Comparison of ENCODE assay signal across 7 mouse cellular contexts in genomic region chr5:66150106-66150705, GRCm38 (mm10). TPM values are rescaled to one million over a fixed set of nuclear protein-coding genes. Genes with fewer than 3 reads are reported as not detected.
DNase-seq lines count a peak whose midpoint lies in the region; ATAC-seq and TF ChIP-seq lines count a peak whose summit lies in the region.

No protein-coding gene starts in this region.

- 3% methylated on average over 18 of the region's 18 CpGs for WGBS in lung, embryonic 14.5 days
- 2% methylated on average over 18 of the region's 18 CpGs for WGBS in embryonic facial prominence, embryonic 13.5 days
- 4% methylated on average over 18 of the region's 18 CpGs for WGBS in intestine, embryonic 15.5 days
- WGBS in neural tube, embryonic 14.5 days, result 4% methylated on average over 18 of the region's 18 CpGs

- peak overlapping the region; percentile 65 for H3K4me2 ChIP-seq in lung, embryonic 14.5 days
- H3K4me2 ChIP-seq in embryonic facial prominence, embryonic 13.5 days, result peak overlapping the region; percentile 94
- H3K4me2 ChIP-seq in intestine, embryonic 15.5 days (replicated peaks), result peak overlapping the region; percentile 67
- H3K4me2 ChIP-seq in neural tube, embryonic 14.5 days (ENCODE audit: low read depth, low read length), result peak overlapping the region; percentile 68

- no peak for DNase-seq in lung, embryonic 14.5 days
- no peak for DNase-seq in lung, postnatal 36 days
- DNase-seq in left cerebral cortex, adult 11 months (ENCODE audit: low spot score), result no peak

- peak overlapping the region; percentile 96 for H3K27ac ChIP-seq in lung, embryonic 14.5 days (ENCODE audit: low read depth)
- H3K27ac ChIP-seq in embryonic facial prominence, embryonic 13.5 days, result peak overlapping the region; percentile 85
- peak overlapping the region; percentile 97 for H3K27ac ChIP-seq in intestine, embryonic 15.5 days
- no peak overlapping the region for H3K27ac ChIP-seq in neural tube, embryonic 14.5 days (ENCODE audit: low read depth, low read length)

- H3K36me3 ChIP-seq in lung, embryonic 14.5 days (ENCODE audit: insufficient read depth), result no peaks in the 10 kb centered on the region
- no peaks in the 10 kb centered on the region for H3K36me3 ChIP-seq in embryonic facial prominence, embryonic 13.5 days
- H3K36me3 ChIP-seq in intestine, embryonic 15.5 days, result no peaks in the 10 kb centered on the region
- H3K36me3 ChIP-seq in neural tube, embryonic 14.5 days (ENCODE audit: control insufficient read depth, insufficient read depth, low read length), result no peaks in the 10 kb centered on the region

- H3K4me3 ChIP-seq in lung, embryonic 14.5 days (ENCODE audit: low read depth, low read length), result peak overlapping the region; percentile 37
- peak overlapping the region; percentile 55 for H3K4me3 ChIP-seq in embryonic facial prominence, embryonic 13.5 days
- H3K4me3 ChIP-seq in intestine, embryonic 15.5 days (replicated peaks), result peak overlapping the region; percentile 40
- H3K4me3 ChIP-seq in neural tube, embryonic 14.5 days (ENCODE audit: low read depth, low read length), result peak overlapping the region; percentile 33

- no peak for TF ChIP-seq CTCF in lung, embryonic 14.5 days (IDR thresholded peaks at IDR 0.05; ENCODE audit: low read depth)

- no peaks in the 10 kb centered on the region for H3K9me3 ChIP-seq in lung, embryonic 14.5 days (ENCODE audit: low read depth, low read length)
- H3K9me3 ChIP-seq in embryonic facial prominence, embryonic 13.5 days, result no peaks in the 10 kb centered on the region
- H3K9me3 ChIP-seq in intestine, embryonic 15.5 days, result no peaks in the 10 kb centered on the region
- H3K9me3 ChIP-seq in neural tube, embryonic 14.5 days (ENCODE audit: control insufficient read depth, low read length), result no peaks in the 10 kb centered on the region

- H3K9ac ChIP-seq in lung, embryonic 14.5 days, result peak overlapping the region; percentile 63
- peak overlapping the region; percentile 74 for H3K9ac ChIP-seq in embryonic facial prominence, embryonic 13.5 days
- H3K9ac ChIP-seq in intestine, embryonic 15.5 days, result peak overlapping the region; percentile 45
- peak overlapping the region; percentile 41; the same call in 1 of the 2 replicates for H3K9ac ChIP-seq in neural tube, embryonic 14.5 days (replicated peaks; ENCODE audit: low read depth, low read length)

- H3K4me1 ChIP-seq in lung, embryonic 14.5 days (ENCODE audit: insufficient read depth), result no peaks in the 10 kb centered on the region
- peaks cover 9% of the 10 kb centered on the region for H3K4me1 ChIP-seq in embryonic facial prominence, embryonic 13.5 days
- peaks cover 7% of the 10 kb centered on the region for H3K4me1 ChIP-seq in intestine, embryonic 15.5 days (replicated peaks)
- H3K4me1 ChIP-seq in neural tube, embryonic 14.5 days (ENCODE audit: control insufficient read depth, insufficient read depth, low read length), result peaks cover 10% of the 10 kb centered on the region; the same call in 1 of the 2 replicates

- 0 out of 2 replicates have a peak, but pooled peaks have one; percentile 10 for ATAC-seq in lung, embryonic 14.5 days (ENCODE audit: insufficient read depth)
- no peak for ATAC-seq in embryonic facial prominence, embryonic 13.5 days (ENCODE audit: insufficient number of reproducible peaks, insufficient read depth, low FRiP score, low TSS enrichment, low read depth)
- ATAC-seq in intestine, embryonic 15.5 days, result 0 out of 2 replicates have a peak, but pooled peaks have one; percentile 12
- ATAC-seq in neural tube, embryonic 14.5 days (ENCODE audit: low read depth), result no peak
- no peak for ATAC-seq in cerebellum, adult (ENCODE audit: insufficient number of reproducible peaks, low FRiP score, low TSS enrichment)

- peaks cover 30% of the 10 kb centered on the region for H3K27me3 ChIP-seq in lung, embryonic 14.5 days (ENCODE audit: insufficient read depth, low read length)
- H3K27me3 ChIP-seq in embryonic facial prominence, embryonic 13.5 days, result peaks cover 41% of the 10 kb centered on the region
- peaks cover 5% of the 10 kb centered on the region for H3K27me3 ChIP-seq in intestine, embryonic 15.5 days (replicated peaks)
- H3K27me3 ChIP-seq in neural tube, embryonic 14.5 days (ENCODE audit: control insufficient read depth, insufficient read depth, low read length), result peaks cover 14% of the 10 kb centered on the region

RNA-seq across cellular contexts. Expression of gene Rbm47, which starts 22.7 kb away (rescaled TPM):
- polyA plus RNA-seq in lung, embryonic 14.5 days (2014; fragmentation: Nextera tagmentation; extraction: Ambion mirVana), result 18.5 and 18.8 TPM in 2 replicates
- 6.8 and 11.3 TPM in 2 replicates for polyA plus RNA-seq in embryonic facial prominence, embryonic 13.5 days (2015; fragmentation: Nextera tagmentation; extraction: Ambion mirVana)
- 129 and 133 TPM in 2 replicates for polyA plus RNA-seq in intestine, embryonic 15.5 days (2015; fragmentation: Nextera tagmentation; extraction: Ambion mirVana)
- 0.37 and 1.1 TPM in 2 replicates for polyA plus RNA-seq in neural tube, embryonic 14.5 days (2014; fragmentation: Nextera tagmentation; extraction: Ambion mirVana)

Comparison
In these comparisons a context has a peak if more than half of its experiments do, and no peak if none do; other contexts are left out.
1. ATAC-seq: peak in lung, embryonic 14.5 days (single experiment) and intestine, embryonic 15.5 days (single experiment); none in embryonic facial prominence, embryonic 13.5 days (single experiment), neural tube, embryonic 14.5 days (single experiment) and cerebellum, adult (single experiment).
2. Peak in every context shown above with its lines, with median percentiles within 50 percentile points of each other: H3K4me2 ChIP-seq, H3K4me3 ChIP-seq and H3K9ac ChIP-seq.